Mouse (Mus musculus): ENCODE measurements around the gene Mff.
A peak's percentile ranks its signal among the peaks of the same experiment; 100 is the strongest.

- peak; percentile 66 for TF ChIP-seq EP300 (IDR thresholded peaks at IDR 0.05; ENCODE audit: low read depth)
- no peak for TF ChIP-seq CTCF (IDR thresholded peaks at IDR 0.05; ENCODE audit: low read depth)
Measured at GRCm38 (mm10) chr1:82798304-82798703, 73.6 kb downstream of the Mff start.

Measured in liver, postnatal 0 days (tissue).